Mouse (Mus musculus) yolk sac, embryonic 10.5 days (tissue): ENCODE results near the gene Gm45844.
"Not testable (repeated sequence)": the region's sequence is repeated elsewhere in the genome, so short reads cannot be mapped to it uniquely, and the experiment has no call there.

Source experiments
- DNase-seq: peaks from one replicate; pipeline ENCODE4 v3.0.0-alpha.2; 2017; ENCODE audit warnings: low spot score

The Gm45844 gene

DNA sequence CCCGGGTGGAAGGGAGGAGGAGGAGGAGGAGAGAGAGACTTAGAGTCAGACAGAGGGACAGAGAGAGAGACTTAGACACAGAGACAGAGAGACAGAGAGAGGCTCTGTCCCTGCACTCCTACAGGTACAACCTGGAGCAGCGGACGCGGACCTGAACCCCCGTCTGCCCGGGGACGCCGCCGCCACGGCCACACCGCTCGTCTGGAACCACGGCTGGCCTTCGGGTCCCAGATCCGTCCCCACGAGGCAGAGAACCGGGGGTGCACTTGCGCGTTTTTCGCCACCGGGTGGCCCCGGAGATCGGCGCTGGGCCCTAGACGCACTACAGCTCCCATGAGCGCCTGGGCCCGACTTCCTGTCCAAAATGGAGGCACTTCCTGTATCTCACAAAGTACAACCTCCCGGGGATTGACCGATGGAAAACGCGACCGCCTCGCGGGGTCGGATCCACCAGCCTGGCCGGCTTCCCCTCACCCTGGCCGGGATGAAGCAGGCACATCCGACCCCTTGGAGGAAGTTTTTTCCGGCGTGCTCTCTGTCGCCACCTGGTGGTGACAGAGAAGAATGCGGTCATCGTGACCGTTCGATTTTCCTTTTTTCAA lies at the start of gene Gm45844:
Gm45844 (minus strand) TSS at position 324 of the 602 bp plus-strand sequence.
- DNase-seq, result peak; percentile 69

DNA sequence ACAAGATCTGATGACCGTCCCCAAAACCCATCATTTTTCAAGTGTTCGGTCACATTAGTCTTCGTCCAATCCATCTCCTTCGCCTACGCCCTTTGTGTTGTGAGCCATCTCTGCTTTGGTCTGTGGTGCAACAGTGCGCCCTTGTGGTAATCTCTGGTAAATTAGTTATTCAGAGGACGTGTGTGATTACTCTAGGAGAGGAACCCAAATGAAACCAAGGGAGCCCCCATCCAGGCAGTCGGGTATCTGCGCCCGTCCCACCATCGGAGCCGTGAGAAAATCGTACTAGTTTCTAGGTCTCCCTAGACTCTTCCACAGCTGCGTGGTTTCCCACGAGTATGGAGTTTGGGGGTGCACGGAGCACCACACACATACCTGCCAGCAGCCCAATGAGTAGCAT lies 17.5 kb upstream of the Gm45844 start:
- peak; percentile 6 for DNase-seq

DNA sequence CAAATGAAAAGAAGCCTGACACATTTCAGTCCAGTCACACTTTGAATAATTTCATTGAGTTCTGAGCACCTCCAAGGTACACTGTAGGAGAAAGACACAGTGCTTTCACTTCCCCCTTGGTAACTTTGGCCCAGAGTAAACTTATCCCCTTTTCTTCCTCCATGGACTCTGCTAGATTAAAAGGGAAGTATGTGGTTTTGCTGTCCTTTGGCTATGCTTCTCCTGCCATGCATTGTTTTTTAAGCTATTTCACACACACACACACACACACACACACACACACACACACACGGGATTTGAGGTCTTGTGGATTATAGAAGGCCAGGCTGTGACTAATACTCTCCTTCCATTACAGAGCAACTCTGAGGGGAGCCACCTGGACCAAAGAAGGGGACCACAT lies 3.3 kb upstream of the Gm45844 start:
- no peak for DNase-seq

DNA sequence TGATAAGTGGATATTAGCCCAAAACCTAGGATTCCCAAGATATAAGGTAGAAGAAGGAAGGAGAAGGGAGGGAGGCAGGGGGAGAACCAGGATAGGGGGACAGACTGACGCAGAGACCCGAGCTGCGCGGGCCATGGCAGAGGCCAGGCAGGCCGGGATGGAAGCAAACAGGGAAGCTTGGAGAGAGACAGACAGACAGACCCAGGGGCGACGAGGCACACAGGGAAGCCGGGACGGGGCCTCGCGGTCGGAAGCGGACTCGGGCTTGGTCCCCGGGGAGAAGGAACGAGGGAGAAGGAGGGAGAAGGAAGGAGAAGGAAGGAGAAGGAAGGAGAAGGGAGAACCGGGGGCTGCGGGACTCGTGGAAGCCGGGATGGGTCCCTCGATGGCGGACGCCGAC lies 533 bp downstream of the Gm45844 start:
- peak; percentile 59 for DNase-seq

DNA sequence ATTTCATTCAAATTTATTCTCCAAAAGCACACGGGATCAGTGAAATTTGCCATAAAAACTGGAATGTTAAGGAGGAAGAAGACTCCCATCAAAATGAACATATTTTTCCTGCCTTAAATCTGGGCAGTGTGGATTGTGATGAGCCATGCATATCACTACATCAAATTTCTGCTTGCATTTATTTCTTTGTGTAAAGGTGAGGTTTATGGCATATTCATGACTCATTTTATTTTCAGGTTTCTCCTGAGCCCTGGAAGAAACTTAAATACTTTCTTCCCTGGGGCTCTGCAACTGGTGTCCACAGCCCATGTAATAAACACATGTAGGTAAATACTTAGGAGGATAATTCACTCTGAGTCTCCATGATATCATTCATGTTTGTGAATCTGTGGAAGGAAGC lies 30.9 kb downstream of the Gm45844 start, which contains the start of gene Vmn2r29:
Vmn2r29 (minus strand) TSS at position 101 of the 400 bp plus-strand sequence.
- DNase-seq, result not testable (repeated sequence)

DNA sequence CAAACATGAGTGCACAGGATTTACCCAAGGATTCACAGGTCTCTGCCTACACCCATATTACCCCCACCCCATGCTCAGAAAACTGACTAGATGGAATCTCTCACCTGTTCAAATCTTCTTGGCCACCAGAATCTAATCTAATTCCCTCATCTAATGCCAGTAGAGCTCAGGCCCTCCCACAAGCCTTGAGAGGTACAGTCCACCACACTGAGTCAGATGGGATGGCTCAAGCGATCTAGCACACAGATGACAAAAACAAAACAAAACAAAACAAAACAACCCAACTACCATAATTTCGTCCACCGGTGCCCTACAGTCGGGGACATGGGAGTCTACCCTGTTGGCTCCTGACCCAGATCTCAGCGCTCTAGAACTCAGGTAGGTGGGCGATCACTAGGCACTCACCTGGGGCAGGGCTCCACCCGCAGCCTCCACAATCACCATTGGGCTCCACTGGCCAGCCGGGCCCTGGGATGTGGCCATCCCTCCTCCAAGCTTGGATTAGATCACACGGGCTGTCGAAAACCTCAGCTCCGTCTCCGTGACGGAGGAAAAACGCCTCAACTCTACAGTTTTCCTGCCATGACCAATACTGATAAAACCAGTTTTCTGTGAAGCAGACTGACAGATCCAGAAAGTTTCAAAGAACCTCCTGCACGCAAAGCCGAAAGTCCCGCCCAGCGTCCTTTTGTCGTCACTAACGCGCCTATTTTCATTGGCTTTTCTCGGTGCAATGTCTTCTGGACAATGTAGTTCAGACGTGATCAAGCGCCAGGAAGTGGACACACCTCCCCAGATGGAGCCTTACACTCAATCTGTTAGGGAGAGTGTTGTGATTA lies 68.6 kb downstream of the Gm45844 start, which contains the start of gene Zfp772:
Zfp772 (minus strand) TSS at position 686 of the 839 bp plus-strand sequence.
- peak; percentile 36 for DNase-seq

DNA sequence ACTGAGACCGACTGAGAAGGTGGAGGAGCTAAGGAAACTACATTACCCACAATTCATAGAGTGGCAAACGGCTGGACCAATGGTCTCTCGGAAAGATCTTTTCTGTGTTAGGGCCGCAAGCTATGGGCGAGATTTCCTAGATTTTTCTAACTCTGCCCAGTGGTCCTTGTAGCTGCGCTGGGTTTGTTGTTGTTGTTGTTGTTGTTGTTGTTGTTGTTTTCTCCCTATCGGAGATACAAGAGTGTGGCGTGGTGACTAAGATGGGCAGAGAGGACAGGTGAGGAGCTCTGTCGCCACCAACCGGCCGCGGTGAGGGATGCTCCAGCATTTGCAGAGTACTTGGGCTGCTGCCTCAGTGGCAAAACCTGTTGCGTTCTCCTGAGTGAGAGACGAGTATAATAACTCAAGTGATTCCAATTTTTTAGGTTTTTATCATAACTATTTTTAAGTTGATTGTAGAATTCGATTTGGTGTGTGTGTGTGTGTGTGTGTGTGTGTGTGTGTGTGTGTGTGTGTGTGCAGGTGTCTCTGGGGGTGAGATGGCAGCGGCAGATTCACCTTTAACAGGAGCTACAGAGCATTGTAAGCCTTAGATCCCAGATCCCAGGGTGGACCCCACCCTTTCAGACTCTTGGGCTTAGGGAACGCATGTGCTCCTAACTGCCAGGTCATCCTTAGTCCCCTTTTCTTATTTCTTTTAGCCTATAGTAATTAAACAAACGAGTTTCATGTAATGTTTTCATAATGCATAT lies 89.7 kb downstream of the Gm45844 start:
- peak; percentile 79 for DNase-seq

DNA sequence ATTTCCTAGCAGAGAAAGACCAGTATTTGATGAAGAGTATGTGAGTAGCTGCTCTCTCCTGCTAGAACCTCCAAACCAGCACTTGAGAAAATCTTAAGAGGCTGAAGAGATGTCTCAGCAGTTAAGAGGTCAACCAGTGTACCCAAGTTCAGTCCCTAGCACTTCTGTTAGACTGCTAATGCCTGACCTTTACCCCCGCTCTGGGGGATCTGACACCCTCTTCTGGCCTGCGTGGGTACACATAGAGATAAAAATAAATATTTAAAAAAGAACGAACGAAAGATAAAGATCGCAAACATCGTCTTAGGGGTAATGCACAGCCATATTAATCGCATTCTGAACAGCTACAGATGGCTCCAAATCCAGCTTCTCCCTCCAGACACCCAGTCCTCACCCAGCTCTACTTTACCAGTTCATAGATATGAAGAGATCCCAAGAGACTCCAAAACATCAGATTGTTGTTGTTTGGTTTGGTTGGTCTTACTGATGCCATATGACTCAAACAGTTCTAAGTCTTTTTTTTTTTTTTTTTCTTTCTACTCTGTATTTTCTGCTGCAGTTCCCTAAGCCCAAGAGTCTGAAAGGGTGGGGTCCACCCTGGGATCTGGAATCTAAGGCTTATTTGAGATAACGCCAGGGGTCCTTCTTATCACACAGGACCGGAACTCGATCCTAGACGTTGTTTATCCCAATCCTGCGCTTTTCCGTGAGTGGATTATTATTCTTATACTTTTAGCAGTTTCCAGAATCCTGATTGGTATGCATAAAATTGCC lies 90.5 kb downstream of the Gm45844 start:
- peak; percentile 14 for DNase-seq

DNA sequence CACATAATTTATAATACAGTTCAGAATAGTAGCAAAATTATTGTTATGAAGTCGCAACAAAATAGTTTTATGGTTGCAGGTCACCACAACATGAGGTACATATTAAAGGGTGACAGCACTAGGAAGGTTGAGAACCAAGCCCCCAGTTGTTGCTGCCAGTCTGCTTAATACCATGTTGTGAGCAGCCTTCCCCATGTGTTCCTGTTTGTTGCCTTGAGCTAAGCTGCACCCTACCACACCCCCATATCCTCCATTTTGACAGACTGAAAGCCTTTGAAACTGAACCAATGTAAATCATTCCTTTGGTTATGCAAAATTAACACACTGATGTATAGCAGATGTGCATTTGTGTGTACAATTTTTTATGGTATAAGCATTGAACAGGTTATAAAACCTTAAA lies 92.2 kb downstream of the Gm45844 start:
- no peak for DNase-seq

DNA sequence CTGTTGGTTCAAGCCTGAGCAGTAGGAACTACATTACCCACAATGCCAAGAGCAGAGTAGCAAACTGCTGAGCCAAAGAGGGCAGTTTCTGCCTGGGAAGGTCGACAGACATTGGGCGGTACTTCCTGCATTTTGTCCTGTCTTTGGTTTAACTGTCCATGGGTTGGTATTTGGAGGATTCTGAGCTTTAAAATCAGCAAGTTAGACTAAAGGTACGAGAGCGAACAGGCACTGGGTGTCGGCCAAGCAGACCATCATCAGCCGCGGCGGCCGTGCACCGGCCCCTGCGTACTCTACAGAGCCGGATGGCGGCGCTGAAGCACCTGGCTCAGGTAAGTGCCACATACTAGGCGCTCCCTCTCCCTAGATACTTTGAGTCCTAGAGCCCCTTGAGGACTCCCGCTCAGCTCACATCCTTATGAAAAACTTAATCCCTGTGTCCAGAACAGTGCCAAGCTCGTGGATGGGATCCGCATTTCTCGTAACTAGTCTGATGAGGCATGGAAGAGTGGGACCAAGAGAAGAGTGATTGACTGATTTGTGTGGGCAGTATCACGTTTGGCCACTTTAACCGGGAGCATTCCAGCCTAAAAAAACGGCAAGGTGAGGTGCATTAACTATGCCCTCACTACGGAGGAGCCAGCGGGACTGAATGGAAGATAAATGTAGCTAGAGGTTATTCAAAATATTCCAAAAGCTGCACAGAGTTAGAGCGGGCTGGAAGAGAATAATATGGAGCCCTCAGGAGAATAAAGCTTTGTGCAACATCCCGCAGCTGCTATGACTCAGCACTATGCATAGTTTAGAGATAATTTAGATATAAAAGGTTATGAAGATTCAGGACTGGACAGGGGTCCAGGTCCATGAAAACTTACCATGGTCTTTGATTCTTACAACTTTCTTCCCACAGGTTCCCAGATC lies 106.6 kb downstream of the Gm45844 start, which contains the start of gene Zfp418:
Zfp418 (plus strand) TSS at position 104 of the 921 bp plus-strand sequence.
- peak; percentile 70 for DNase-seq
